31 mouse cellular contexts compared by ENCODE assay signal in genomic region chr7:49402526-49402925, GRCm38 (mm10).
DNase-seq lines count a peak whose midpoint lies in the region; ATAC-seq and TF ChIP-seq lines count a peak whose summit lies in the region.
"Had no signal": no experiment of that assay in that cellular context is flagged by ENCODE, and none has a peak within 500 bp of the region (broad histone marks: within the 10 kb centered on the region; RNA-seq: fewer than 3 reads in every experiment).

No protein-coding gene starts in this region.

- no peak overlapping the region for H3K4me2 ChIP-seq in heart, embryonic 12.5 days
- no peak overlapping the region for H3K4me2 ChIP-seq in lung, postnatal 0 days (replicated peaks; ENCODE audit: low read depth, low read length)
- H3K4me2 ChIP-seq: embryonic facial prominence, embryonic 15.5 days; forebrain, embryonic 13.5 days; heart, embryonic 15.5 days; hindbrain, embryonic 13.5 days; limb, embryonic 15.5 days; liver, embryonic 13.5 days; lung, embryonic 14.5 days; midbrain, embryonic 11.5 days; neural tube, embryonic 12.5 days had no signal

- H3K4me3 ChIP-seq in heart, embryonic 12.5 days: no peak overlapping the region
- no peak overlapping the region for H3K4me3 ChIP-seq in lung, postnatal 0 days (ENCODE audit: low read depth, low read length)
- no peak overlapping the region for H3K4me3 ChIP-seq in lung, adult 2 months (replicated peaks; ENCODE audit: extremely low read depth, low read depth, low read length)
- H3K4me3 ChIP-seq: embryonic facial prominence, embryonic 10.5 days; embryonic facial prominence, embryonic 15.5 days; forebrain, embryonic 13.5 days; heart, embryonic 15.5 days; hindbrain, embryonic 13.5 days; limb, embryonic 10.5 days; limb, embryonic 15.5 days; liver, embryonic 13.5 days; myocyte; neural tube, embryonic 12.5 days had no signal

- no peak for TF ChIP-seq CTCF in lung, postnatal 0 days (IDR thresholded peaks at IDR 0.05)
- TF ChIP-seq CTCF in lung, adult 2 months (IDR thresholded peaks at IDR 0.05; ENCODE audit: insufficient read depth, low read length): no peak

- no peak overlapping the region for H3K9ac ChIP-seq in heart, embryonic 12.5 days
- no peak overlapping the region for H3K9ac ChIP-seq in lung, postnatal 0 days (replicated peaks; ENCODE audit: low read depth)
- H3K9ac ChIP-seq: embryonic facial prominence, embryonic 15.5 days; forebrain, embryonic 13.5 days; heart, embryonic 15.5 days; hindbrain, embryonic 13.5 days; limb, embryonic 15.5 days; liver, embryonic 13.5 days; lung, embryonic 14.5 days; neural tube, embryonic 12.5 days had no signal

- 58% methylated on average over 5 of the region's 5 CpGs for WGBS in heart, embryonic 12.5 days
- 70% methylated on average over 5 of the region's 5 CpGs for WGBS in lung, postnatal 0 days
- 74% methylated on average over 5 of the region's 5 CpGs for WGBS in lung, adult 2 months

- no peaks in the 10 kb centered on the region for H3K27me3 ChIP-seq in heart, embryonic 12.5 days (replicated peaks)
- H3K27me3 ChIP-seq in lung, postnatal 0 days (replicated peaks; ENCODE audit: insufficient read depth, low read length): no peaks in the 10 kb centered on the region
- H3K27me3 ChIP-seq: embryonic facial prominence, embryonic 15.5 days; forebrain, embryonic 13.5 days; heart, embryonic 15.5 days; hindbrain, embryonic 13.5 days; limb, embryonic 15.5 days; liver, embryonic 13.5 days; neural tube, embryonic 12.5 days had no signal

- no peaks in the 10 kb centered on the region for H3K36me3 ChIP-seq in heart, embryonic 12.5 days
- no peaks in the 10 kb centered on the region for H3K36me3 ChIP-seq in lung, postnatal 0 days (ENCODE audit: insufficient read depth, low read length)
- H3K36me3 ChIP-seq: embryonic facial prominence, embryonic 10.5 days; embryonic facial prominence, embryonic 15.5 days; heart, embryonic 15.5 days; hindbrain, embryonic 13.5 days; limb, embryonic 10.5 days; limb, embryonic 15.5 days; liver, embryonic 13.5 days; neural tube, embryonic 12.5 days had no signal

- no peaks in the 10 kb centered on the region for H3K9me3 ChIP-seq in heart, embryonic 12.5 days (replicated peaks)
- no peaks in the 10 kb centered on the region for H3K9me3 ChIP-seq in lung, postnatal 0 days (ENCODE audit: low read length)
- H3K9me3 ChIP-seq: embryonic facial prominence, embryonic 10.5 days; embryonic facial prominence, embryonic 15.5 days; forebrain, embryonic 13.5 days; heart, embryonic 15.5 days; hindbrain, embryonic 13.5 days; limb, embryonic 10.5 days; limb, embryonic 15.5 days; liver, embryonic 13.5 days; neural tube, embryonic 12.5 days had no signal

- peaks cover 25% of the 10 kb centered on the region for H3K4me1 ChIP-seq in heart, embryonic 12.5 days (replicated peaks)
- H3K4me1 ChIP-seq in lung, postnatal 0 days (ENCODE audit: insufficient read depth, low read depth, low read length): no peaks in the 10 kb centered on the region
- peaks cover 6% of the 10 kb centered on the region; the same call in 1 of the 2 replicates for H3K4me1 ChIP-seq in lung, adult 2 months (ENCODE audit: control insufficient read depth, insufficient read depth, low read length)
- H3K4me1 ChIP-seq: forebrain, embryonic 13.5 days had no signal

- no peak for DNase-seq in heart, adult 11 months
- DNase-seq in lung, postnatal 0 days (ENCODE audit: low spot score): peak; percentile 23
- no peak for DNase-seq in lung, adult 2 months
- DNase-seq in adrenal gland, adult 2 months: no peak
- DNase-seq: adrenal gland, adult 8-10 months; B cell, adult 2 months; cerebellum, adult 8-10 months; cerebellum, postnatal 25 days; kidney, adult 9 months; kidney, postnatal 10 days; layer of hippocampus, postnatal 36 days; liver, embryonic 13.5 days; lung, embryonic 14.5 days; right cerebral cortex, adult 18-20 months; spleen, adult 18-20 months; thymus, postnatal 14 days had no signal

- H3K27ac ChIP-seq in heart, embryonic 12.5 days (ENCODE audit: poor library complexity, severe bottlenecking): 0 out of 2 replicates have a peak overlapping the region, but pooled peaks have one; percentile 2
- H3K27ac ChIP-seq in lung, postnatal 0 days (ENCODE audit: low read length): no peak overlapping the region
- H3K27ac ChIP-seq: embryonic facial prominence, embryonic 10.5 days; embryonic facial prominence, embryonic 15.5 days; forebrain, embryonic 13.5 days; heart, embryonic 15.5 days; hindbrain, embryonic 13.5 days; limb, embryonic 10.5 days; limb, embryonic 15.5 days; liver, embryonic 13.5 days; neural tube, embryonic 12.5 days had no signal

- TF ChIP-seq POLR2A in lung, adult 2 months (IDR thresholded peaks at IDR 0.05; ENCODE audit: borderline replicate concordance, extremely low read depth, low read depth, low read length): no peak

- TF ChIP-seq EP300 in lung, postnatal 0 days (IDR thresholded peaks at IDR 0.05): no peak

- no peak for ATAC-seq in heart, embryonic 12.5 days (ENCODE audit: insufficient number of reproducible peaks, low FRiP score)
- no peak for ATAC-seq in lung, postnatal 0 days
- peak; percentile 26 for ATAC-seq in granulocyte monocyte progenitor cell, adult 5-6 weeks (replicated peaks; ENCODE audit: poor library complexity, severe bottlenecking)
- ATAC-seq in megakaryocyte, adult 5-6 weeks (ENCODE audit: poor library complexity, severe bottlenecking): 0 out of 2 replicates have a peak, but pooled peaks have one; percentile 11
- ATAC-seq: activated CD4-positive, CD25-positive, alpha-beta regulatory T cell, adult 4 months; forebrain, embryonic 13.5 days; intestine, postnatal 0 days had no signal

Comparison
In these comparisons a context has a peak if more than half of its experiments do, and no peak if none do; other contexts are left out.
1. ATAC-seq: peak in granulocyte monocyte progenitor cell, adult 5-6 weeks (single experiment) and megakaryocyte, adult 5-6 weeks (single experiment); none in heart, embryonic 12.5 days (single experiment) and lung, postnatal 0 days (single experiment).